Mouse (Mus musculus) brain, embryonic 14.5 days (tissue): ENCODE results near the gene Snf8.

Experiments
- CTCF ChIP-seq: fragments of 200-500 bp; IDR thresholded peaks from 2 replicates; pipeline ENCODE4 v1.5.1; 2012; ENCODE audit warnings: inconsistent platforms, mild to moderate bottlenecking, moderate library complexity, borderline replicate concordance; ENCODE audit not compliant: insufficient read depth, insufficient read length; ENCODE audit errors: extremely low read depth
- POLR2A ChIP-seq: fragments of 200-500 bp; IDR thresholded peaks from 2 replicates; pipeline ENCODE4 v1.6.1; 2012; ENCODE audit warnings: mild to moderate bottlenecking, inconsistent platforms, borderline replicate concordance; ENCODE audit not compliant: poor library complexity, insufficient read depth, insufficient read length, severe bottlenecking; ENCODE audit errors: extremely low read depth

DNA sequence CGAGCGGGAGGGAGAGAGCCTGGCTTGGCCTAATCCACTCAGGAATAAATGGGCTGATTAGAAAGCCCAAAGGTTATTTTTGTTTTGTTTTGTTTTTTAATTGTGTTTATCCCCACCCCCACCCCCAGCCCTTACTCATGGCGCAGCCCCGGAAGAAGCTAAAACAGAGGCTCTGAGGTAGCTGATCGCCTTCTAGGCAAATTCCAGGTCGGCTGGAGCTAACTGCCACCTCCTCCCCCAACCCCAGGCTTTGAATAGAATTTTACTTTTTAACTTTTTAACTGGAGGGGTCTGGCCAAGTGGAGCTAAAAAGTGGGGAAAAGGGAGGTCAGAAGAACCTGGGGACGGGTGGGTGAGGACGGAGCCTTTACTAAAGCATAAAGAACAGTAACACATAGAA, 44.8 kb upstream of the Snf8 start:
- TF ChIP-seq POLR2A (no peak), CTCF (no peak)
